Mouse (Mus musculus) kidney, postnatal 25 days (tissue): ENCODE data around the gene Phpt1.
"Not testable (repeated sequence)": the region's sequence is repeated elsewhere in the genome, so short reads cannot be mapped to it uniquely, and the experiment has no call there.

ENCODE experiments used
- DNase-seq, 2 experiments: peaks; one replicate each; pipeline ENCODE4 v3.0.0; 2021; ENCODE audit warnings: mixed read lengths in 2 of 2

Phpt1 gene

DNA sequence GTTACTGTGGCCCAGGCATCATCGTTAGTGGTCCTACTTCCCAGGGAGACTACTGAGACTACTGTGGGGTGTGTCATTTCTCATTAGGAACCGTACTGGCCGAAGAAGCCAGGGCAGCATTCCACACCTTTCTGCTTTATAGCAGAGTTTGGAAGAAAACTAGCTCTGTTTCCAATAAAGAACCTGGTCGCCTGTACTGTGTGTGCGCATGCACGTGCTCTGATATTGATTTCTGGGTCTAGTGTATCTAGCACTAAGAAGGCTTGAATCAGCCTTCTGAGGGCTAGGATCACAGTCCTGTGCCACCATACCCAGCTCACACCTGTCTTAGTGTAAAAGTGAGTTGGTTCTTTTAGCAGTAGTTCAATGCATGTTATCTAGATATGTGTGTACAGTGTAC, 16.2 kb downstream of the Phpt1 start:
- DNase-seq = peak in 1 of 2 experiments; percentile 22

- peak; percentile 67 to 87 for DNase-seq
Measured at GRCm38 (mm10) chr2:25557964-25558360, 17.1 kb downstream of the Phpt1 start.

- peak; percentile 95 to 99 for DNase-seq
Measured at GRCm38 (mm10) chr2:25557221-25557963, 17.6 kb downstream of the Phpt1 start, which contains the start of gene Edf1. Gene Edf1 (plus strand): TSS chr2:25557847.

GRCm38 (mm10) chr2:25556296-25556695, 18.7 kb downstream of the Phpt1 start:
- peak in 1 of 2 experiments; percentile 15 for DNase-seq

- not testable (repeated sequence) for DNase-seq
Measured at GRCm38 (mm10) chr2:25555479-25555878, 19.5 kb downstream of the Phpt1 start.

DNA sequence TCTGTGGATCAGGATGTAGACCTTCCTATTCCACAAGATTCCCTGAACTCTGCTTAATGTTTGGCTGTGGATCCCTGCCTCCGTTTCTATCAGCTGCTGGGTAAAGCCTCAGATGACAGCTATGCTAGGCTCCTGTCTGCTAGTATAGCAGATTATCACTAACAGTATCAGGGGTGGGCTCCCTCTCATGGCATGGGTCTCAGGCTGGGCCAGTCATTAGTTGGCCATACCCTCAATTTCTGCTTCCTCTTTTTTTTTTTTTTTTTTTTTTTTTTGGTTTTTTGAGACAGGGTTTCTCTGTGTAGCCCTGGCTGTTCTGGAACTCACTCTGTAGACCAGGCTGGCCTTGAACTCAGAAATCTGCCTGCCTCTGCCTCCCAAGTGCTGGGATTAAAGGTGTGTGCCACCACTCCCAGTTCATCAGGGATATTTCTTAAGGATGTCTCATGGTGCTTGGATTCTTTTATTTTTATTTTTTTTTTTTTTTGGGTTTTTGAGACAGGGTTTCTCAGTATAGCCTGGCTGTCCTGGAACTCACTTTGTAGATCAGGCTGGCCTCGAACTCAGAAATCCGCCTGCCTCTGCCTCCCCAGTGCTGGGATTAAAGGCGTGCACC, 21.7 kb downstream of the Phpt1 start:
- DNase-seq = peak in 1 of 2 experiments; percentile 15

GRCm38 (mm10) chr2:25551186-25551585, 23.8 kb downstream of the Phpt1 start:
- DNase-seq = peak; percentile 76 to 78

DNA sequence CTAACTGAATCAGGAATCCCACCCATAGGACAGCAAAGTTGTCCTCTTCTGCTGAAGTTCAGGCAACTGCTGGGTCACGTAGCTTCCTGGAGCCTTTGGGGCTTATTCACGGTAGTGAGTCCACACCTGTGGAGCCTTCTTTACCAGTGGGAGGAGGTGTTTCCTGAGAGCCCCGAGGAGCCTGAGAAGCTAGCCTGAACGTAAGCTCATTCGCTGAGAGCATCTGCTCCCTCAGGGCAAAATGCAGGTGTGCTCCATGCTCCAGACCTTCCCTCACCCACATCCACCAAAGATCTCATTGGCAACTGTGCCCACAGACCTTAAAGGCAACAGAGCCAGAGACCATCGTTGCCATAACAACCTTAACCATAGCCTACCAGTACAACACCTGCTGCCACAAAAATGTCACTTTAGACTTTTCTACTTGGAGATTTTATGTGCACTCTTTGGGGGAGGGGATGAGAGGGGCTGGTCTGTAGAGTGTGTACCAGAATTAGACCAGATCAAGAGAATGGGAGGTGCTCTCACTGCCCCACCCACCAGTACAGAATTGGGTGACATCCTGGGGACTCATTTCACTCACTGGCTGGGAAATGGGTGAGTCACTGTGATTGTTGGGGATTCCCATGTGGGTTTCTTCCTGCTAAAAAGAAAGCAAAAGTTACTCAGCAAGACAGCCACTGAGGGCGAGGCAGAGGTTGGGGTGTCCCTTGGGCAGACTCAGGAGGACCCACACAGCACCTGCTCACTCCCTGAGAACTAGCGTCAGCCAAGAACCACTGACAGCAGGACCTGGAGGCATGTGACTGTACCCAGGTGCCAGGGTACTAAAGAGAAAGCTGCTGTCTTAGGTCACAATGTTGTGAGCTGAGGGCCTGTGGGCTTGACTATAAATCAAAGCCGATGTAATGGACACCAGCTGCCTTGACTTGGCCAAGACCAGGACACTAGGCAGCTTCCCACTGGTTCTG, 25.7 kb downstream of the Phpt1 start:
- no peak for DNase-seq

DNA sequence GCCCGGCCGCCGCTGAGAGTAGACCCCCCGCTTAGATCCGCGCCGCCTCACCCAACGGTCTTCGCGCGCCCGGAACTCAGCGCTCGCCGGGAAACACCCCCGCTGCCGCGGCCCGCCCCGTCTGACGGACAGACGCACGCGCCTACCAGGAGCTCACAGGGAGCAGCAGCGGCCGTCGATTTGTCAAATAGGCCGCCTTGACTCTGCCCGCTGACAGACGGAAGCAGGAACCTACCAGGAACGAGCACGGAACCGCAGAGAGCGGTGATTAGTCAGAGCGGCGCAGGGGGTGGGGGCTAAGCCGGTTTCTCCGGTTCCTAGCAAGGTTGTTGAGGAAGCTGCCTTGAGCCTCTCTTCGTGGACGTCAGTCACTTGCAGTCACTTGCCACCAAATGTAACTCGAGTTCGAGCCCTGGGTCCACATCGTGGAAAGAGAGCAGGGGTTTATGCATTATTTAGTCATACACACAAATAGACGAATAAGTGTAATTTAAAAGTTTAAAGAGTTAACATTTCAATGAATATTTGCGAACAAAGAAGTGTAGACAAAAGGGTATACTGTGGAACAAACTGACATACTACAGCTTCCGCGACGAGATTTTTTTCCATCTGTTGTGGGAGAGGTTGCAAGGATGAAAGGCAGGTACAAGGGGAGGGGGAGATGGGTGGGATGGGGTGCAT, 28.1 kb downstream of the Phpt1 start, which contains the start of gene Traf2:
TSS of gene Traf2 (minus strand) at position 130 of the 681 bp plus-strand sequence.
- peak; percentile 99 to 100 for DNase-seq

GRCm38 (mm10) chr2:25545996-25546810, 28.8 kb downstream of the Phpt1 start:
- DNase-seq = peak in 1 of 2 experiments; percentile 84

DNA sequence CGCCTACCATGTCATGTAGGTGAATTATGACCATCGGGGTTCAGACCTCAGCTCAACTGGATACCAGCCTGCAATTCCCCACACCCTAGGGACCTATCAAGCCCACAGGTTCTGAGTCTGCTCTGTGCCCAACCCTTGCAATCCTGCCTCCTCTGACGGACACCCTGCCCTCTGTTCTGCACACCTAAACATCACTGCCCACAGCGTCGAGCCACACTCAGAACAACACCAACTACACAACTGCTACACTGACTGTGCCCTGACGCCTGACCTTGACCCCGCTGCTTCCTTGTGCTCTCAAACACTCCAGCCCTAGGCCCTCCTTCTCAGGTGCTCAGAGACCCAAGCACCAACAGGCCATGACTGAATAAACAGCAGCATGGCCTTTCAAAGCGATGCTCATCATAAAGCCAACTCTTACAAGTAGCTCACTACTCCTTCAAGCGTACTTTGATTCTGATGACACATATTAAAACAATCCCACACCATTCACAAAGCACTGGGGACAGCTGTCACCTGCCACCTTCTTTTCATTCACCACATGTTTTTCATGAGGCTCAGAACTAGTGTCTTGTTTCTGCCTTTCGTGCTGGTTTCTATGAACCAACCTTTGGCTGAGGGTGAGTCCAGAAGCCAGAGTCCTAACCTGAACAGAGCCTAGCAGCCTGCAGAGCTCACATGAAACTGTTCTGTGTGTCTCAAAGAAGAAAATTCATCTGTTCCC, 33.2 kb downstream of the Phpt1 start:
- peak in 1 of 2 experiments; percentile 59 for DNase-seq

GRCm38 (mm10) chr2:25540541-25540948, 34.5 kb downstream of the Phpt1 start:
- DNase-seq = peak; percentile 34 to 71

DNA sequence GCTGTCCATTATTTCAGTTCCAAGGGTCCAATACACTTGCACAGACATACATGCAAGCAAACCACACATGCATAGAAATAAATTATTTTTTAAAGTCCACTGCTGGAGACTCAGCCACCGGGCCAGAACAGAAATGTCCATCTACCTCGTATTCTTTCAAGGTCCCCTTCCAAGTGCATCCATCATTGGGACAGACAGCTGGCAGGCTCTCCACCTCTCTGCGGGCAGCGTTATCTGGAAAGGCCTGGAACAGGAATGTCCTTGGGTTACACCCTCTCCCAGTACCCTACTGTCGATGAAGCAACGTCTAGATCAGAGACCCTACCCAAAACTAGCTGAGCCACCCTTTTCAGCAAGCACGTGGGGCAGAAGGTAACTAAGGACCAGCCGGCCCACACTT, 38.5 kb downstream of the Phpt1 start:
- no peak for DNase-seq

GRCm38 (mm10) chr2:25534866-25535182, 40.2 kb downstream of the Phpt1 start:
- DNase-seq = no peak

- peak; percentile 82 to 89 for DNase-seq
Measured at GRCm38 (mm10) chr2:25534178-25534865, 40.7 kb downstream of the Phpt1 start.

GRCm38 (mm10) chr2:25533707-25534106, 41.3 kb downstream of the Phpt1 start:
- DNase-seq = no peak

DNA sequence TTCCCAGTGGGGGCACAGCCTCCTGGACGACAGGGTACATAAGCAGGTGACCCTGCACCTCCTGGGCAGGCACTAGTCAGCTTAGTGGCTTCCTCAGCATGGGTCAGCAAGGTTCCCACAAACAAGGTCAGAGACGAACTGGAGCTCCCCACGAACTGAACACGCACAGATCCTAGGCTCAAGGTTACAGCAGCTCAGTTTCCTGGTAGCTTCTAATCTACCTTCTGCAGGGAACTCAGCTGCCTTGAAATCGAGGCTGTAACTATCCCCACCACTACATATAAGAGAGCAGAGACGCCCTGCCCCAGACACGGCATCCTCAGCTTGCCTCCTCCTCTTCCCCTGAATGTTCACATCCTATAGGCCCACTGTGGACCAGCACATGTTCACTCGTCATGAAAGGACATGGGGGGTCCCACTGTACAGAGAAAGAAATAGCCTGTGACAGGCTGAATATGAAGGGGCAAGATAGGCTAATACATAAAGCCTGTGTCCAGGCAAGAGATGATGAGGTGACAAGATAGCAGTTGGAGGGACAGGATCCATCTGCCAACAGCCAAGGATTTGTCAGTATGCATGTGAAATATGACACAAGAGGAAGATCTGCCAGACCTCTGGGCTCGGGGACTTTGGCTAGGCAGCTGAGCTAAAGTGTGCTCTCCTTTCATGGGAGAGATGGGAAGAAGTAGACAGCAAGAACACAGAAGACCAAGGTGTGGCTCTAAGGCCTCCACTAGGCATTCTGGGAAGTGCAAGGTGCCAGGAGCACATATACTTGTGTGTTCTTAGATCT, 48.3 kb downstream of the Phpt1 start:
- DNase-seq = no peak
